Mouse (Mus musculus): ENCODE results near the gene Kcnma1.

Gene Kcnma1

GRCm38 (mm10) chr14:23809124-23809523, 205.2 kb downstream of the Kcnma1 start:
- Histone ChIP-seq H3K4me3 (replicated peaks; ENCODE audit: low read length) (no peak overlapping the region), H3K4me1 (replicated peaks; ENCODE audit: low read depth, low read length) (no peaks in the 10 kb centered on the region), H3K9me3 (ENCODE audit: low read length) (peaks cover 9% of the 10 kb centered on the region), H3K36me3 (ENCODE audit: insufficient read depth, low read length) (no peaks in the 10 kb centered on the region), H3K27me3 (ENCODE audit: insufficient read depth, low read length) (no peaks in the 10 kb centered on the region)
- TF ChIP-seq CTCF (conservative IDR thresholded peaks at IDR 0.05; ENCODE audit: low read length) (no peak), POU5F1 (IDR thresholded peaks at IDR 0.05; ENCODE audit: borderline replicate concordance, low read length) (no peak), NANOG (IDR thresholded peaks at IDR 0.05; ENCODE audit: borderline replicate concordance, low read length) (no peak)

- Histone ChIP-seq H3K36me3 (ENCODE audit: insufficient read depth, low read length) (no peaks in the 10 kb centered on the region), H3K9me3 (ENCODE audit: low read length) (peaks cover 9% of the 10 kb centered on the region), H3K4me3 (replicated peaks; ENCODE audit: low read length) (no peak overlapping the region), H3K4me1 (replicated peaks; ENCODE audit: low read depth, low read length) (no peaks in the 10 kb centered on the region), H3K27me3 (ENCODE audit: insufficient read depth, low read length) (no peaks in the 10 kb centered on the region)
- no peak for TF ChIP-seq CTCF (conservative IDR thresholded peaks at IDR 0.05; ENCODE audit: low read length)
- TF ChIP-seq POU5F1 (IDR thresholded peaks at IDR 0.05; ENCODE audit: borderline replicate concordance, low read length) = no peak
- TF ChIP-seq NANOG (IDR thresholded peaks at IDR 0.05; ENCODE audit: borderline replicate concordance, low read length) = no peak
Observed at GRCm38 (mm10) chr14:23806378-23806777, 207.9 kb downstream of the Kcnma1 start.

- Histone ChIP-seq H3K4me1 (replicated peaks; ENCODE audit: low read depth, low read length) (no peaks in the 10 kb centered on the region), H3K9me3 (ENCODE audit: low read length) (no peaks in the 10 kb centered on the region), H3K4me3 (replicated peaks; ENCODE audit: low read length) (no peak overlapping the region), H3K36me3 (ENCODE audit: insufficient read depth, low read length) (no peaks in the 10 kb centered on the region), H3K27me3 (ENCODE audit: insufficient read depth, low read length) (no peaks in the 10 kb centered on the region)
- no peak for TF ChIP-seq NANOG (IDR thresholded peaks at IDR 0.05; ENCODE audit: borderline replicate concordance, low read length)
- no peak for TF ChIP-seq CTCF (conservative IDR thresholded peaks at IDR 0.05; ENCODE audit: low read length)
- TF ChIP-seq POU5F1 (IDR thresholded peaks at IDR 0.05; ENCODE audit: borderline replicate concordance, low read length) = no peak
Observed at GRCm38 (mm10) chr14:23796878-23797277, 217.4 kb downstream of the Kcnma1 start.

GRCm38 (mm10) chr14:23792674-23793073, 221.6 kb downstream of the Kcnma1 start:
- no peaks in the 10 kb centered on the region for H3K9me3 ChIP-seq (ENCODE audit: low read length)
- no peak for TF ChIP-seq POU5F1 (IDR thresholded peaks at IDR 0.05; ENCODE audit: borderline replicate concordance, low read length)
- H3K36me3 ChIP-seq (ENCODE audit: insufficient read depth, low read length) = no peaks in the 10 kb centered on the region
- no peak overlapping the region for H3K4me3 ChIP-seq (replicated peaks; ENCODE audit: low read length)
- no peaks in the 10 kb centered on the region for H3K4me1 ChIP-seq (replicated peaks; ENCODE audit: low read depth, low read length)
- H3K27me3 ChIP-seq (ENCODE audit: insufficient read depth, low read length) = no peaks in the 10 kb centered on the region

GRCm38 (mm10) chr14:23792076-23792475, 222.2 kb downstream of the Kcnma1 start:
- TF ChIP-seq CTCF (conservative IDR thresholded peaks at IDR 0.05; ENCODE audit: low read length) (no peak), POU5F1 (IDR thresholded peaks at IDR 0.05; ENCODE audit: borderline replicate concordance, low read length) (no peak), NANOG (IDR thresholded peaks at IDR 0.05; ENCODE audit: borderline replicate concordance, low read length) (no peak)
- H3K4me3 ChIP-seq (replicated peaks; ENCODE audit: low read length) = no peak overlapping the region

GRCm38 (mm10) chr14:23791261-23791691, 223.0 kb downstream of the Kcnma1 start:
- no peaks in the 10 kb centered on the region for H3K36me3 ChIP-seq (ENCODE audit: insufficient read depth, low read length)
- TF ChIP-seq NANOG (IDR thresholded peaks at IDR 0.05; ENCODE audit: borderline replicate concordance, low read length) (no peak), CTCF (conservative IDR thresholded peaks at IDR 0.05; ENCODE audit: low read length) (peak; percentile 80), POU5F1 (IDR thresholded peaks at IDR 0.05; ENCODE audit: borderline replicate concordance, low read length) (no peak)

More at GRCm38 (mm10) chr14:23792076-23792475, 222.2 kb downstream of the Kcnma1 start:
- Histone ChIP-seq H3K36me3 (ENCODE audit: insufficient read depth, low read length) (no peaks in the 10 kb centered on the region), H3K4me1 (replicated peaks; ENCODE audit: low read depth, low read length) (no peaks in the 10 kb centered on the region), H3K27me3 (ENCODE audit: insufficient read depth, low read length) (no peaks in the 10 kb centered on the region), H3K9me3 (ENCODE audit: low read length) (no peaks in the 10 kb centered on the region)

GRCm38 (mm10) chr14:23786687-23787073, 227.6 kb downstream of the Kcnma1 start:
- TF ChIP-seq NANOG (IDR thresholded peaks at IDR 0.05; ENCODE audit: borderline replicate concordance, low read length) (no peak), CTCF (conservative IDR thresholded peaks at IDR 0.05; ENCODE audit: low read length) (no peak)
- no peaks in the 10 kb centered on the region for H3K27me3 ChIP-seq (ENCODE audit: insufficient read depth, low read length)

More at GRCm38 (mm10) chr14:23791261-23791691, 223.0 kb downstream of the Kcnma1 start:
- Histone ChIP-seq H3K4me1 (replicated peaks; ENCODE audit: low read depth, low read length) (no peaks in the 10 kb centered on the region), H3K9me3 (ENCODE audit: low read length) (no peaks in the 10 kb centered on the region), H3K27me3 (ENCODE audit: insufficient read depth, low read length) (no peaks in the 10 kb centered on the region), H3K4me3 (replicated peaks; ENCODE audit: low read length) (no peak overlapping the region)

GRCm38 (mm10) chr14:23785921-23786686, 228.2 kb downstream of the Kcnma1 start:
- no peaks in the 10 kb centered on the region for H3K27me3 ChIP-seq (ENCODE audit: insufficient read depth, low read length)

More at GRCm38 (mm10) chr14:23786687-23787073, 227.6 kb downstream of the Kcnma1 start:
- Histone ChIP-seq H3K4me3 (replicated peaks; ENCODE audit: low read length) (no peak overlapping the region), H3K36me3 (ENCODE audit: insufficient read depth, low read length) (no peaks in the 10 kb centered on the region), H3K9me3 (ENCODE audit: low read length) (no peaks in the 10 kb centered on the region), H3K4me1 (replicated peaks; ENCODE audit: low read depth, low read length) (no peaks in the 10 kb centered on the region)

More at GRCm38 (mm10) chr14:23785921-23786686, 228.2 kb downstream of the Kcnma1 start:
- Histone ChIP-seq H3K36me3 (ENCODE audit: insufficient read depth, low read length) (no peaks in the 10 kb centered on the region), H3K4me1 (replicated peaks; ENCODE audit: low read depth, low read length) (no peaks in the 10 kb centered on the region), H3K4me3 (replicated peaks; ENCODE audit: low read length) (no peak overlapping the region), H3K9me3 (ENCODE audit: low read length) (no peaks in the 10 kb centered on the region)
- no peak for TF ChIP-seq CTCF (conservative IDR thresholded peaks at IDR 0.05; ENCODE audit: low read length)
- TF ChIP-seq NANOG (IDR thresholded peaks at IDR 0.05; ENCODE audit: borderline replicate concordance, low read length) = no peak
- TF ChIP-seq POU5F1 (IDR thresholded peaks at IDR 0.05; ENCODE audit: borderline replicate concordance, low read length) = no peak
